In the genomic region with DNA sequence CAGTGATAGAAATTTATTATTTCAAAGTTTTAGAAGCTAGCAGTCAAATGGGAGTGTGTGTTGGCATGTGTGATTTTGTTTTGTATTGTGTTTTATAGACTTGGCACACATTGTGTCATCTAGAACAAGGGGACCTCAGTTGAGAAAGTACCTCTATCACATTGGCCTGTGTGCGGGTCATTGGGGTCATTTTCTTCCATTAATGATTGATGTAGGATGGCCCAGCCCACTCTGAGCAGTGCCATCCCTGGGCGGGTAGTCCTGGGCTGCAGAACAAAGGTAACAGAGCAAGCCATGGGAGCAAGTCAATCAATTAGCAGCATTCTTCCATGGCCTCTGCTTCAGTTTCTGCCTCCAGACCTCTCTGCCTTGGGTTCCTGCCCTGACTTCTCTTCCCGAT, we compare ENCODE assay signal across 20 mouse cellular contexts. TPM values are rescaled to one million over a fixed set of nuclear protein-coding genes. Genes with fewer than 3 reads are reported as not detected.
"Had no signal": no experiment of that assay in that cellular context is flagged by ENCODE, and none has a peak within 500 bp of the region (broad histone marks: within the 10 kb centered on the region; RNA-seq: fewer than 3 reads in every experiment).

No protein-coding gene starts in this region.

- DNase-seq: layer of hippocampus, postnatal 36 days; liver, embryonic 13.5 days; lung, embryonic 14.5 days; right cerebral cortex, adult 18-20 months; right cerebral cortex, postnatal 14 days; right cerebral cortex, postnatal 4 days; thymus, postnatal 25 days had no signal

- ATAC-seq: intestine, embryonic 15.5 days; lung, postnatal 0 days; midbrain, embryonic 15.5 days had no signal

- H3K4me1 ChIP-seq: hindbrain, embryonic 15.5 days; intestine, embryonic 15.5 days; liver, embryonic 13.5 days; midbrain, embryonic 12.5 days; midbrain, embryonic 15.5 days; neural tube, embryonic 12.5 days; neural tube, embryonic 15.5 days; stomach, embryonic 15.5 days had no signal

- H3K4me2 ChIP-seq: hindbrain, embryonic 15.5 days; intestine, embryonic 15.5 days; liver, embryonic 13.5 days; lung, embryonic 14.5 days; midbrain, embryonic 12.5 days; midbrain, embryonic 15.5 days; neural tube, embryonic 12.5 days; neural tube, embryonic 15.5 days; stomach, embryonic 15.5 days had no signal

- H3K36me3 ChIP-seq: hindbrain, embryonic 15.5 days; intestine, embryonic 15.5 days; liver, embryonic 13.5 days; midbrain, embryonic 12.5 days; midbrain, embryonic 15.5 days; neural tube, embryonic 12.5 days; neural tube, embryonic 15.5 days; stomach, embryonic 15.5 days had no signal

- H3K27ac ChIP-seq: hindbrain, embryonic 15.5 days; intestine, embryonic 15.5 days; kidney, postnatal 0 days; left cerebral cortex, adult 2 months; liver, embryonic 13.5 days; macrophage; midbrain, embryonic 12.5 days; midbrain, embryonic 15.5 days; neural tube, embryonic 12.5 days; neural tube, embryonic 15.5 days; stomach, embryonic 15.5 days had no signal

- H3K9ac ChIP-seq: hindbrain, embryonic 15.5 days; intestine, embryonic 15.5 days; liver, embryonic 13.5 days; lung, embryonic 14.5 days; midbrain, embryonic 12.5 days; midbrain, embryonic 15.5 days; neural tube, embryonic 12.5 days; neural tube, embryonic 15.5 days; stomach, embryonic 15.5 days had no signal

- H3K4me3 ChIP-seq: hindbrain, embryonic 15.5 days; intestine, embryonic 15.5 days; left cerebral cortex, adult 2 months; liver, embryonic 13.5 days; midbrain, embryonic 12.5 days; midbrain, embryonic 15.5 days; neural tube, embryonic 12.5 days; neural tube, embryonic 15.5 days; stomach, embryonic 15.5 days had no signal

- H3K9me3 ChIP-seq: hindbrain, embryonic 15.5 days; intestine, embryonic 15.5 days; liver, embryonic 13.5 days; midbrain, embryonic 12.5 days; midbrain, embryonic 15.5 days; neural tube, embryonic 12.5 days; neural tube, embryonic 15.5 days; stomach, embryonic 15.5 days had no signal

- H3K27me3 ChIP-seq: hindbrain, embryonic 15.5 days; intestine, embryonic 15.5 days; liver, embryonic 13.5 days; midbrain, embryonic 12.5 days; midbrain, embryonic 15.5 days; neural tube, embryonic 12.5 days; neural tube, embryonic 15.5 days; stomach, embryonic 15.5 days had no signal

RNA-seq across cellular contexts. Expression of gene Anks1b, which starts 34.5 kb away (rescaled TPM):
- total RNA-seq: megakaryocyte, adult 5-6 weeks had no signal
- polyA plus RNA-seq: liver, embryonic 16.5 days; macrophage had no signal
